Mouse (Mus musculus) limb, embryonic 13.5 days (tissue): ENCODE results near the gene Nox1. TPM values are rescaled to one million over a fixed set of nuclear protein-coding genes. Genes with fewer than 3 reads are reported as not detected.
A peak's percentile ranks its signal among the peaks of the same experiment; 100 is the strongest.

Experiments
- ATAC-seq: fragments of 200-750 bp; cut with Nextera tagmentation; 2 replicates; pipeline ENCODE4 v1.8.0; 2017; ENCODE audit warnings: low read depth, moderate number of reproducible peaks, moderate TSS enrichment; ENCODE audit not compliant: low FRiP score
- H3K27ac ChIP-seq: fragments of 300-500 bp; sonication (generic); 2 replicates; pipeline ENCODE4 v1.5.1; 2015; ENCODE audit warnings: inconsistent platforms, mild to moderate bottlenecking, moderate library complexity
- H3K27me3 ChIP-seq: fragments of 300-500 bp; sonication (generic); 2 replicates; pipeline ENCODE4 v1.6.1; 2015; ENCODE audit warnings: mild to moderate bottlenecking, inconsistent platforms
- H3K36me3 ChIP-seq: fragments of 300-500 bp; sonication (generic); 2 replicates; pipeline ENCODE4 v1.6.1; 2015; ENCODE audit warnings: inconsistent platforms, mild to moderate bottlenecking, moderate library complexity
- H3K4me1 ChIP-seq: fragments of 300-500 bp; sonication (generic); 2 replicates; pipeline ENCODE4 v1.6.1; 2015; ENCODE audit warnings: inconsistent platforms
- H3K4me2 ChIP-seq: fragments of 300-500 bp; sonication (generic); replicated peaks from 2 replicates; pipeline ENCODE4 v1.6.1; 2015; ENCODE audit warnings: inconsistent platforms, mild to moderate bottlenecking, moderate library complexity
- H3K4me3 ChIP-seq: fragments of 300-500 bp; sonication (generic); 2 replicates; pipeline ENCODE4 v1.5.1; 2015; ENCODE audit warnings: moderate library complexity, mild to moderate bottlenecking, inconsistent platforms
- H3K9ac ChIP-seq: fragments of 300-500 bp; sonication (generic); 2 replicates; pipeline ENCODE4 v1.6.1; 2015; ENCODE audit warnings: mild to moderate bottlenecking, inconsistent platforms
- H3K9me3 ChIP-seq: fragments of 300-500 bp; sonication (generic); 2 replicates; pipeline ENCODE4 v1.6.1; 2016; ENCODE audit warnings: inconsistent platforms
- WGBS: fragments of 180-500 bp; shearing (Covaris S2); methylation state at CpG from one replicate; pipeline ENCODE4 v1.1.7; 2015; 5-methylcytosine and 5-hydroxymethylcytosine counted together
- microRNA-seq: library from miRNA; unstranded; fragments of <30 nt; microRNA quantifications from one replicate; pipeline ENCODE4, GENCODE M21; 2016
- polyA plus RNA-seq: library from polyadenylated mRNA; unstranded; fragments of >200 nt; fragmentation: Nextera tagmentation; extraction: Ambion mirVana; gene quantifications from 2 replicates; pipeline ENCODE4 v1.2.1, GENCODE M21; 2015

Gene Nox1
- polyA plus RNA-seq, 1 experiment from 2014 or later, result 0.13 TPM

GRCm38 (mm10) chrX:134116417-134116816, 105.3 kb downstream of the Nox1 start:
- H3K9ac ChIP-seq, result no peak overlapping the region
- H3K36me3 ChIP-seq, result no peaks in the 10 kb centered on the region
- WGBS, result 69% methylated on average over 3 of the region's 3 CpGs
- H3K4me2 ChIP-seq, result no peak overlapping the region
- peaks cover 4% of the 10 kb centered on the region; the same call in 1 of the 2 replicates for H3K27me3 ChIP-seq
- no peak overlapping the region for H3K4me3 ChIP-seq
- H3K27ac ChIP-seq, result no peak overlapping the region
- no peaks in the 10 kb centered on the region for H3K4me1 ChIP-seq
- no peak for ATAC-seq
- H3K9me3 ChIP-seq, result no peaks in the 10 kb centered on the region

GRCm38 (mm10) chrX:134111767-134112166, 110.0 kb downstream of the Nox1 start:
- H3K4me2 ChIP-seq, result no peak overlapping the region
- H3K27me3 ChIP-seq, result peaks cover 18% of the 10 kb centered on the region; the same call in 1 of the 2 replicates
- H3K9ac ChIP-seq, result no peak overlapping the region
- no peaks in the 10 kb centered on the region for H3K36me3 ChIP-seq
- WGBS, result 86% methylated on average over 3 of the region's 3 CpGs
- H3K4me1 ChIP-seq, result no peaks in the 10 kb centered on the region
- H3K9me3 ChIP-seq, result no peaks in the 10 kb centered on the region
- no peak overlapping the region for H3K27ac ChIP-seq
- no peak for ATAC-seq
- H3K4me3 ChIP-seq, result no peak overlapping the region

- H3K9me3 ChIP-seq, result no peaks in the 10 kb centered on the region
- WGBS, result 71% methylated on average over 2 of the region's 2 CpGs
- ATAC-seq, result no peak
- no peaks in the 10 kb centered on the region for H3K4me1 ChIP-seq
- H3K9ac ChIP-seq, result no peak overlapping the region
- H3K27ac ChIP-seq, result no peak overlapping the region
- H3K4me2 ChIP-seq, result no peak overlapping the region
- H3K27me3 ChIP-seq, result peaks cover 13% of the 10 kb centered on the region; the same call in 1 of the 2 replicates
- no peaks in the 10 kb centered on the region for H3K36me3 ChIP-seq
- no peak overlapping the region for H3K4me3 ChIP-seq
These were observed 119.1 kb downstream of the Nox1 start for GRCm38 (mm10) chrX:134102641-134103040.

- H3K4me1 ChIP-seq, result no peaks in the 10 kb centered on the region
- 85% methylated on average over 1 of the region's 1 CpGs for WGBS
- H3K36me3 ChIP-seq, result peaks cover 19% of the 10 kb centered on the region
- no peak overlapping the region for H3K4me2 ChIP-seq
- H3K4me3 ChIP-seq, result no peak overlapping the region
- no peak overlapping the region for H3K27ac ChIP-seq
- H3K9ac ChIP-seq, result no peak overlapping the region
- ATAC-seq, result no peak
- H3K27me3 ChIP-seq, result no peaks in the 10 kb centered on the region; the same call in 1 of the 2 replicates
- no peaks in the 10 kb centered on the region for H3K9me3 ChIP-seq
These were observed 136.3 kb downstream of the Nox1 start for GRCm38 (mm10) chrX:134085453-134085852.

- peak overlapping the region; percentile 58 for H3K4me3 ChIP-seq
- H3K4me1 ChIP-seq, result no peaks in the 10 kb centered on the region
- no peak for ATAC-seq
- H3K4me2 ChIP-seq, result peak overlapping the region; percentile 59
- H3K9ac ChIP-seq, result peak overlapping the region; percentile 78
- no peaks in the 10 kb centered on the region for H3K9me3 ChIP-seq
- peaks cover 9% of the 10 kb centered on the region for H3K27me3 ChIP-seq
- peak overlapping the region; percentile 91 for H3K27ac ChIP-seq
- H3K36me3 ChIP-seq, result peaks cover 16% of the 10 kb centered on the region; the same call in 1 of the 2 replicates
- WGBS, result 23% methylated on average over 10 of the region's 10 CpGs
These were observed 162.0 kb downstream of the Nox1 start for GRCm38 (mm10) chrX:134059764-134060163.

- Histone ChIP-seq H3K27me3 (peaks cover 9% of the 10 kb centered on the region), H3K9ac (peak within 1 kb of the TSS; percentile 78), H3K4me1 (no peaks in the 10 kb centered on the region), H3K4me2 (peak within 1 kb of the TSS; percentile 59), H3K9me3 (no peaks in the 10 kb centered on the region), H3K36me3 (peaks cover 12% of the 10 kb centered on the region; the same call in 1 of the 2 replicates), H3K27ac (peak within 1 kb of the TSS; percentile 91), H3K4me3 (peak within 1 kb of the TSS; percentile 58)
- ATAC-seq, result peak; percentile 99
- 15% methylated on average over 58 of the region's 77 CpGs for WGBS
These were observed 162.6 kb downstream of the Nox1 start, which contains the start of gene Cstf2 for GRCm38 (mm10) chrX:134058987-134059712. TSS of gene Cstf2 (plus strand) at chrX:134059187.

- Histone ChIP-seq H3K27ac (no peak overlapping the region; the same call in 1 of the 2 replicates), H3K4me1 (no peaks in the 10 kb centered on the region), H3K9me3 (no peaks in the 10 kb centered on the region), H3K4me3 (peak overlapping the region; percentile 58), H3K9ac (no peak overlapping the region), H3K4me2 (peak overlapping the region; percentile 43), H3K27me3 (peaks cover 14% of the 10 kb centered on the region), H3K36me3 (peaks cover 12% of the 10 kb centered on the region; the same call in 1 of the 2 replicates)
- ATAC-seq, result no peak
- 71% methylated on average over 14 of the region's 14 CpGs for WGBS
These were observed 163.5 kb downstream of the Nox1 start for GRCm38 (mm10) chrX:134058040-134058875.

GRCm38 (mm10) chrX:134056897-134057296, 164.9 kb downstream of the Nox1 start:
- no peak for ATAC-seq
- no peaks in the 10 kb centered on the region for H3K9me3 ChIP-seq
- WGBS, result 84% methylated on average over 2 of the region's 2 CpGs
- H3K4me3 ChIP-seq, result no peak overlapping the region
- peaks cover 11% of the 10 kb centered on the region for H3K27me3 ChIP-seq
- H3K27ac ChIP-seq, result no peak overlapping the region
- no peak overlapping the region for H3K4me2 ChIP-seq
- H3K36me3 ChIP-seq, result 0 out of 2 replicates have a peak, but pooled peaks cover 5% of the 10 kb centered on the region
- H3K9ac ChIP-seq, result no peak overlapping the region
- H3K4me1 ChIP-seq, result no peaks in the 10 kb centered on the region

- Histone ChIP-seq H3K9ac (no peak overlapping the region), H3K4me1 (no peaks in the 10 kb centered on the region), H3K27ac (no peak overlapping the region), H3K4me3 (no peak overlapping the region), H3K27me3 (peaks cover 6% of the 10 kb centered on the region; the same call in 1 of the 2 replicates), H3K4me2 (no peak overlapping the region), H3K9me3 (no peaks in the 10 kb centered on the region), H3K36me3 (no peaks in the 10 kb centered on the region)
- WGBS, result 67% methylated on average over 1 of the region's 1 CpGs
- no peak for ATAC-seq
These were observed 172.8 kb downstream of the Nox1 start for GRCm38 (mm10) chrX:134048994-134049393.

Small RNA genes within 50 kb of the gene (microRNA-seq; reads per million reads assigned to microRNA genes)
- not detected for gene Mir3112

Other genes with a start within 250 kb of the Nox1 start
- gene Sytl4, start 240.1 kb downstream of the Nox1 start, polyA plus RNA-seq, result 3.4 and 3.9 TPM in 2 replicates
- 40.4 and 44.6 TPM in 2 replicates for gene Cstf2, start 162.8 kb downstream of the Nox1 start, polyA plus RNA-seq
- 0.23 and 0.33 TPM in 2 replicates for gene Xkrx, start 59.9 kb downstream of the Nox1 start, polyA plus RNA-seq
- gene Arl13a, start 34.5 kb downstream of the Nox1 start, polyA plus RNA-seq, result not detected in 2 replicates
- 12.4 and 13.5 TPM in 2 replicates for gene Trmt2b, start 55.0 kb upstream of the Nox1 start, polyA plus RNA-seq
- 14.5 and 15.9 TPM in 2 replicates for gene Tmem35a, start 73.3 kb upstream of the Nox1 start, polyA plus RNA-seq
- gene Cenpi, start 86.1 kb upstream of the Nox1 start, polyA plus RNA-seq, result 25.4 and 28.6 TPM in 2 replicates
- 4.2 and 4.6 TPM in 2 replicates for gene Drp2, start 182.6 kb upstream of the Nox1 start, polyA plus RNA-seq